Mouse (Mus musculus) liver, adult 2 months (tissue): ENCODE measurements around the gene Zup1. TPM values are rescaled to one million over a fixed set of nuclear protein-coding genes. Genes with fewer than 3 reads are reported as not detected.
"Not testable (repeated sequence)": the region's sequence is repeated elsewhere in the genome, so short reads cannot be mapped to it uniquely, and the experiment has no call there.

Experiments used
- DNase-seq: peaks from one replicate; pipeline ENCODE4 v3.0.0-alpha.2; 2011; ENCODE audit warnings: low read depth, low spot score; ENCODE audit errors: extremely low read depth
- H3K27ac ChIP-seq: fragments of 200-500 bp; replicated peaks from 2 replicates; pipeline ENCODE4 v1.5.1; 2012; ENCODE audit warnings: low read depth, mild to moderate bottlenecking, control low read depth, inconsistent platforms, low read length; ENCODE audit not compliant: insufficient read depth
- H3K27me3 ChIP-seq: fragments of 200-500 bp; 2 replicates; pipeline ENCODE4 v1.6.1; 2012; ENCODE audit warnings: mild to moderate bottlenecking, moderate library complexity, low read length, inconsistent platforms; ENCODE audit not compliant: control insufficient read depth, insufficient read depth
- H3K36me3 ChIP-seq: fragments of 200-500 bp; 2 replicates; pipeline ENCODE4 v1.6.1; 2012; ENCODE audit warnings: low read length, inconsistent platforms; ENCODE audit not compliant: control insufficient read depth, insufficient read depth
- H3K4me1 ChIP-seq: fragments of 200-500 bp; 2 replicates; pipeline ENCODE4 v1.6.1; 2011; ENCODE audit warnings: low read length; ENCODE audit not compliant: control insufficient read depth, insufficient read depth
- H3K4me3 ChIP-seq: fragments of 200-500 bp; 2 replicates; pipeline ENCODE4 v1.5.1; 2011; ENCODE audit warnings: low read depth, mild to moderate bottlenecking, control low read depth, low read length, moderate library complexity; ENCODE audit not compliant: insufficient read depth
- H3K79me2 ChIP-seq: fragments of 200-500 bp; 2 replicates; pipeline ENCODE4 v1.6.1; 2012; ENCODE audit warnings: inconsistent platforms, mild to moderate bottlenecking, low read length, moderate library complexity; ENCODE audit not compliant: control insufficient read depth, insufficient read depth
- H3K9ac ChIP-seq: fragments of 200-500 bp; 2 replicates; pipeline ENCODE4 v1.6.1; 2012; ENCODE audit warnings: low read depth, mild to moderate bottlenecking, control low read depth, inconsistent platforms, low read length
- CTCF ChIP-seq: fragments of 200-500 bp; IDR thresholded peaks from 2 replicates; pipeline ENCODE4 v1.5.1; 2011; ENCODE audit warnings: low read depth, low read length, control low read depth
- POLR2A ChIP-seq: fragments of 200-500 bp; IDR thresholded peaks from 2 replicates; pipeline ENCODE4 v1.6.1; 2011; ENCODE audit warnings: low read length, control low read depth; ENCODE audit not compliant: insufficient read depth; ENCODE audit errors: extremely low read depth
- WGBS: fragments of 180-500 bp; shearing (Covaris S2); methylation state at CpG from one replicate; pipeline ENCODE4 v1.1.7; 2018; 5-methylcytosine and 5-hydroxymethylcytosine counted together
- polyA plus RNA-seq: library from polyadenylated mRNA; depleted of rRNA; stranded (reverse); fragments of >200 nt; gene quantifications from 2 replicates; pipeline ENCODE4 v1.2.3, GENCODE M21; 2012
- total RNA-seq: library from RNA; depleted of rRNA; stranded (reverse); fragments of >200 nt; gene quantifications from 2 replicates; pipeline ENCODE4 v1.2.3, GENCODE M21; 2014

Zup1 gene
- total and polyA plus RNA-seq, 2 experiments, result 2.2 to 10.8 TPM

DNA sequence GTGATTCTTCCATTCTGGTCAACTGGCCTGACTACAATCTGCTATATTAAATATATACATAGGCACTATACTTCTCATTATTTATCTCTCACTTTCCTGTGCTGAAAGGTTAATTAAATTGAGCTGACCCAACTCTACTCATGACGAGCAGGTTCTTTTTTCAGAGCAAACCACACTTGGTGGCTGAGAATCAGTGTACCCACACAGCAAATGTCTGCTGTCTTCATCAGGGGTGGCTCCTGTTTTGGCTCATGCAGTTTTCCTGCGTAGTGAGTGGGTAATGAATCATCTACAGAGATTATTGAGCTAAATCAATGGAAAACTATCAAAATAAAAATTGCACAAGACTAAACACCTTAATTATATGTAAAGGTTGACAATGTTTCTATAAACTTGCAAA lies 4.7 kb downstream of the Zup1 start:
- H3K27ac ChIP-seq, result no peak overlapping the region
- DNase-seq, result no peak
- peaks cover 2% of the 10 kb centered on the region; the same call in 1 of the 2 replicates for H3K4me1 ChIP-seq
- H3K79me2 ChIP-seq, result peaks cover 3% of the 10 kb centered on the region; the same call in 1 of the 2 replicates
- TF ChIP-seq POLR2A (no peak), CTCF (no peak)
- H3K36me3 ChIP-seq, result peaks cover 38% of the 10 kb centered on the region
- 88% methylated on average over 2 of the region's 2 CpGs for WGBS
- no peak overlapping the region for H3K4me3 ChIP-seq
- no peaks in the 10 kb centered on the region for H3K27me3 ChIP-seq
- H3K9ac ChIP-seq, result no peak overlapping the region

DNA sequence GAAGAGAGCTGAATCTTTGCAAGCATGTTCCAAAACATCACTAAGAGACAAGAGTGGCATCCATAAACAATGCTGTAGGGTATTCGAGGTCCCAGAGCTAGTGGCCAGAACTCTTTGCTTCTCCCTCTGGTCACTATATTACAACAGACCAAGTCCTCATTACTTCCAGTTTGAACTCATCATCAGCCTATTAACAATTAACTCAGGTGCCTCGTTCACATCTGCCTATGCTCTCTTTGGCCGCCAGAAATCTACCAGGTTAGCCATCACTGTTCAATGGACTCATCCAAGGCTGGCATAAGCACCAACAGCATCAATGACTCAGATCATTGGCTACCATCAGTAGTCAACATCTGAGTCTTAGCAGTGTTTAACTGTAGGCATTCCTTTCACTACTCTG lies 5.7 kb downstream of the Zup1 start:
- 23% methylated on average over 3 of the region's 3 CpGs for WGBS
- TF ChIP-seq CTCF (no peak), POLR2A (no peak)
- Histone ChIP-seq H3K79me2 (no peaks in the 10 kb centered on the region; the same call in 1 of the 2 replicates), H3K9ac (no peak overlapping the region), H3K27me3 (no peaks in the 10 kb centered on the region), H3K27ac (no peak overlapping the region), H3K4me3 (no peak overlapping the region), H3K36me3 (peaks cover 42% of the 10 kb centered on the region), H3K4me1 (peaks cover 2% of the 10 kb centered on the region; the same call in 1 of the 2 replicates)
- DNase-seq, result peak; percentile 49

DNA sequence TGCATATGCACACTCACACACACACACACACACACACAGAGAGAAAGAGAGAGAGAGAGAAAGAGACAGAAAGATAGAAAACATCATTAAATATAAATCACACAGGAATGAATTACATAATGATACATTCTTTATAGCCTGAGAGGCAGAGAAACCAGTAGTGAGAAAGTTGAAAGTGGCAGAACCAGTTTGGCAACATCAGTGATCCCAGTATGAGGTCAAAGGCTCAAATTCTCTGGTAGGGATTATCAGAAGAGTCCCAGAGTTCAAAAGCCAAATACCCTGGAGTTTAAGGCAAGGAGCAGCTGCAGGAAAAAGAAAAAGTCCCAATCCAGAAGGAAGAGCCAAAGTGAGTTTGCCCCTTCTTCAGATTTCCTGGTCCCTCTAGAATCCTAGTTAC lies 10.4 kb downstream of the Zup1 start:
- DNase-seq, result peak; percentile 29
- H3K36me3 ChIP-seq, result peaks cover 50% of the 10 kb centered on the region
- TF ChIP-seq CTCF, result no peak
- no peak for TF ChIP-seq POLR2A
- H3K79me2 ChIP-seq, result no peaks in the 10 kb centered on the region; the same call in 1 of the 2 replicates
- no peak overlapping the region for H3K4me3 ChIP-seq
- H3K27me3 ChIP-seq, result no peaks in the 10 kb centered on the region
- no peak overlapping the region for H3K9ac ChIP-seq
- no peak overlapping the region for H3K27ac ChIP-seq
- peaks cover 2% of the 10 kb centered on the region; the same call in 1 of the 2 replicates for H3K4me1 ChIP-seq

DNA sequence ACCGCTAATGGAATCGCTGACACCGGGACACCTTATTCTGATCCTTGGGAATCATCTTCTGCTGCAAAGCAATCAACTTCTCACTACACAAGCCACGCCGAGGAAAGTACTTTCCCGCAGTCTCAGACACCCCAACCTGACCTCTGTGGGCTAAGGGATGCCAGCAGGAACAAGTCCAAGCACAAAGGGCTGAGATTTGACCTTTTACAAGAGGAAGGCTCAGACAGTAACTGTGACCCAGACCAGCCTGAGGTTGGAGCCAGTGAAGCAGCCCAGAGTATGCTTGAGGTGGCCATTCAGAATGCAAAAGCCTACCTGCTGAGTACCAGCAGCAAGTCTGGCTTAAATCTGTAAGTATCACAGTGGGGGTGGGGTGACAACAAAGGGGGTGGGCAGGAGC lies 45.6 kb downstream of the Zup1 start:
- 3% methylated on average over 6 of the region's 6 CpGs for WGBS

DNA sequence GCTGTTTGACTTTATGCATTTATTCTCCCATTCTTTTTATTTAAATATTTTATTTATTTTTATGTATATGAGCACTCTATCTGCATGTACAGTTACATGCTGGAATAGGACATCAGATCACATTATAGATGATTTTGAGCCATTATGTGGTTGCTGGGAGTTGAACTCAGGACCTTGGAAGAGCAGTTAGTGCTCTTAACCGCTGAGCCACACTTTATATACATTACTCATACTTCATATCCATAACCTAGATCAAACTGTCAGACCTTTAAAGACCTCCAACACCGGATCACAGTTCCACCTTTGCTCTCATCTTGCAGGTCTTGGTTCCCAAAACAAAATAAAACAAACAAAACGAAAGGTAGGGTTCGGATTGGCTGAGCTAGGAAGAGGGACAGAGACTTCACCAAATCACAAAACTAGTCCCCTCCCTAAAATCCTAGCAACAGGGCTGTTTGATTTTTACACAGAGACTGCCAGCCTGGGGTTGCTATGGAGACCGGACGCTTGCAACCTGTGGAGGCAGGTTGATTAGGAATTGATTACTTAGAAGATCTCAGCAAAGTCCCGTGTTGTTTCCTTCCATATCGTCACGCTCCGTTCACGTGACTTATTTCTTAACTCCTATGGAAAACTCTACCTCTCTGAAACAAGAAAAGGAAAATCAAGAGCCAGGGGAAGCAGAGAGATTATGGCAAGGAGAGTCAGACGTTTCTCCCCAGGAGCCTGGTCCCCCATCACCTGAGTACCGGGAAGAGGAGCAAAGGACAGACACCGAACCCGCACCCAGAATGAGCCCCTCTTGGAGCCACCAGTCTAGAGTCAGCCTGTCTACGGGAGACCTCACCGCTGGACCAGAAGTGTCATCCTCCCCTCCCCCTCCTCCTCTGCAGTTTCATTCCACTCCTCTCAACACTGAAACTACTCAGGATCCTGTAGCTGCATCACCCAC lies 46.3 kb downstream of the Zup1 start, which contains the start of gene Rsph4a:
Gene Rsph4a, plus strand, starts transcription at position 582 of the 952 bp plus-strand sequence.
- H3K9ac ChIP-seq, result no peak within 1 kb of the TSS
- no peaks in the 10 kb centered on the region for H3K27me3 ChIP-seq
- peaks cover 4% of the 10 kb centered on the region for H3K4me1 ChIP-seq
- H3K27ac ChIP-seq, result no peak within 1 kb of the TSS
- no peaks in the 10 kb centered on the region for H3K79me2 ChIP-seq
- peak within 1 kb of the TSS; percentile 25; the same call in 1 of the 2 replicates for H3K4me3 ChIP-seq
- DNase-seq, result peak; percentile 90
- WGBS, result 6% methylated on average over 17 of the region's 17 CpGs
- TF ChIP-seq CTCF (no peak), POLR2A (no peak)
- H3K36me3 ChIP-seq, result no peaks in the 10 kb centered on the region

More for the DNA sequence above, 45.6 kb downstream of the Zup1 start:
- TF ChIP-seq POLR2A (no peak), CTCF (no peak)
- H3K4me1 ChIP-seq, result peaks cover 4% of the 10 kb centered on the region
- H3K27me3 ChIP-seq, result no peaks in the 10 kb centered on the region
- H3K4me3 ChIP-seq, result 0 out of 2 replicates have a peak overlapping the region, but pooled peaks have one; percentile 25
- no peaks in the 10 kb centered on the region for H3K36me3 ChIP-seq
- H3K79me2 ChIP-seq, result no peaks in the 10 kb centered on the region
- H3K27ac ChIP-seq, result no peak overlapping the region
- DNase-seq, result peak; percentile 82
- H3K9ac ChIP-seq, result no peak overlapping the region

DNA sequence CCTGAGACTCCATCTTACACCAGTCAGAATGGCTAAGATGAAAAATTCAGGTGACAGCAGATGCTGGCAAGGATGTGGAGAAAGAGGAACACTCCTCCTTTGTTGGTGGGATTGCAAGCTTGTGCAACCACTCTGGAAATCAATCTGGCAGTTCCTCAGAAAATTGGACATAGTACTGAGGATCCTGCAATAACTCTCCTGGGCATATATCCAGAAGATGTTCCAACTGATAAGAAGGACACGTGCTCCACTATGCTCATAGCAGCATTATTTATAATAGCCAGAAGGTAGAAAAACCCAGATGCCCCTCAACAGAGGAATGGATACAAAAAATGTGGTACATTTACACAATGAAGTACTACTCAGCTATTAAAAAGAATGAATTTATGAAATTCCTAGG lies 49.5 kb downstream of the Zup1 start:
- H3K79me2 ChIP-seq, H3K36me3 ChIP-seq, H3K4me3 ChIP-seq, H3K9ac ChIP-seq, H3K27ac ChIP-seq, H3K4me1 ChIP-seq, H3K27me3 ChIP-seq: not testable (repeated sequence)
- DNase-seq, result peak; percentile 55
- 19% methylated on average over 1 of the region's 1 CpGs for whole genome bisulfite sequencing

DNA sequence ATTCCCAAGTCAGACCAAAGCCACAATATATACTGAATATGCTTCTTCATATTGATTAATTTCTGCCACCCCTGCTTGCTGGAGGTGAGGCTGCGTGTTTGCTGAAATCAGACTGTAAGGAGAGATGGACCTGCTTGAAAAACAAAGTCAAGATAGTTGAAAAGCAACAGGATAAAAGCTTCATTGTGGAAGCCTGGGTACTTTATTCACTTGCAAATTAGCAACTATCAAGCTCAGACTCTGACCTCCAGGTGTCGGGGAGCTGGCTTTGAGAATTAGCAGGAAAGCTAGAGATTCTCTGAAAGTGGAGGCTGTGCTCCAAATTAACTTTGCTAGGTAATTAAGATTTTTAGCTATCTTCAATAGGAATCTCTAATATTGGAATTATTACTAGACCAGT lies 68.7 kb downstream of the Zup1 start:
- H3K4me1 ChIP-seq, H3K27me3 ChIP-seq, H3K4me3 ChIP-seq, DNase-seq, H3K79me2 ChIP-seq, H3K9ac ChIP-seq, H3K36me3 ChIP-seq, H3K27ac ChIP-seq: not testable (repeated sequence)
- WGBS, result 95% methylated on average over 2 of the region's 2 CpGs
